Mouse (Mus musculus): ENCODE data around the gene Pitpnm1.
"Not testable (repeated sequence)": the region's sequence is repeated elsewhere in the genome, so short reads cannot be mapped to it uniquely, and the experiment has no call there.

Pitpnm1 gene

DNA sequence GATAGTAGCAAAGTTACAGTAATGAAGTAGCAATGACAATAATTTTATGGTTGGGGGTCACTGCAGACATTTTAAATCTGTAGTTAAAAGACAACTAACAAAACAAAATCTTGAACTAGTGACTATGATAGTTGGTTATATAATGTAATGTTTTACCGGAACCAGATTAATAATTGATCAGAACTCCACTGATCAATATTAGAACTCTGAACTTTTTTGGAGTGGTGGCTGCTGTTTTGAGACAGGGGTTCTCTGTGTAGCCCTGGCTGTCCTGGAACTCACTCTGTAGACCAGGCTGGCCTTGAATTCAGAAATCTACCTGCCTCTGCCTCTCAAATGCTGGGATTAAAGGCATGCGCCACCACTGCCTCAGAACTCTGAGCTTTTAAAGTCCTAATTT lies 31.6 kb upstream of the Pitpnm1 start:
- intact Hi-C loops (cut with DNase I) = not testable (repeated sequence)

DNA sequence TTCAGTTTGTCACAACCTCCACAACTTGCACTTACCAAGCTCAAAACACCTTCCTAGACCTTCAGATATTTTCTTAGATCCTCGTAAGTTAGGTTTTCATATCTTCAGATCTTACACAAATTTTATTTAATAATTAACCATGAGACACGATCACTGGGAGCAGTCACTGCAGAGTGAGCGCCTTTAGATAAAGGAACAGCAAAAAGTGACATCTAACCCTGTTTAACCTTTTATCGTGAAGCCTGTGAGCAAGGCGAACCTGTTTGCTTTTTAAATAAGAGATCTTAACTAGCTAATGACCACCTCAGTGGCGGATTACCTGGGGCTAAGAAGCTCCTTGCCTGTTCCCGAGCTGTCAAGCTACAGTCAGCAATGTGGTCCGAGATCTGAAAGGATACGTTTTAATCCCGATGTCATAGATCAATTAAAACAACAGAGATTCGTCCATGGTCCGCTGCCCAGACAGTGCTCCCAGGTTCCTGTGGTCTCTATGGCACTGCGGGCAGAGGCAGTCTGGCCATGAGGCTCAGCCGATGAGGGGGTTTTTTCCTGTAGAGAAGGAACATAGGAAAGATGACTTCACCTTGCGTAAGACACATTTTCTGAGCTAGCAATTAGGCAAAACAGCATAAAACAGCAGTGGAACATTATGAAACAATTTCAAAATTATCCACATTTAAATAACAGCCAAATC lies 30.9 kb upstream of the Pitpnm1 start:
- intact Hi-C loops (cut with DNase I) = no loop called here

DNA sequence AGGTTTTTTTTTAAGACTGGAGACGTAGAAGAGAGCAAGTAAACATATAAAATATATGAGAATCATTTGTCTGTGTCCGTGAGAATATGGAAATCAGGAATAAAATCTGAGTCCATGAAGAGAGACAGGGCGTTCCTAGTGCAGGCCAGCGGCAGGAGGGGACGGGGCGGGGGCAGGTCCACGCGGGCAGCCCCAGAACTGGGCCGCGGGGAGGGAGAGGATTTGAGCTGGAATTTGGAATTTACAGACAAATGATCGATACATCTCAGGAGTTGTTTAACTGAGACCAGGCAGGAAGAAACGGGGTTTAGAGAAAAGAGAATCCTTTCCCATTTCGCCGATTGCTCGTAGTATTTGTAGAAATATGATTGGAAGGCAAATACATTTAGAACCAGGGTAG lies 29.5 kb upstream of the Pitpnm1 start:
- intact Hi-C loops (cut with DNase I) = no loop called here

DNA sequence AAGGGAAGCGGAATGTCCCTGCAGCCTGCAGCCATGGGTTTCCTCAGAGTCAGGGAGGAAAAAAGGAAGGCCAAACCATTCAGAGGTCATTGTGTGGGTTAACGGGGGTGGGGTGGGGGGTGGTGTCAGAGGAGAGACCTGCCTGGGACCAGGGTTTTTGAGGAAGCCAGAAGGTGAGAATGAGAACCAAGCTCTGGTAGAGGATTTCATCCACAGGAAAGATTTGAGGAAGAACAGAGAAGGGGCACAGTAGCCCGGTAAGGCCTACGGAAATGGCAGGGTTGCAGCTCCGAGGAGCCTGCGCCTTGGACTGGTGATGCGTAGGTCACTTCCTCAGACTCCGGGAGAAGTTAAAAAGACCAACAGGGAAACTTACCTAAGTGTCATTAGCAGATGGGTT lies 29.0 kb upstream of the Pitpnm1 start:
- intact Hi-C loops (cut with DNase I) = no loop called here

DNA sequence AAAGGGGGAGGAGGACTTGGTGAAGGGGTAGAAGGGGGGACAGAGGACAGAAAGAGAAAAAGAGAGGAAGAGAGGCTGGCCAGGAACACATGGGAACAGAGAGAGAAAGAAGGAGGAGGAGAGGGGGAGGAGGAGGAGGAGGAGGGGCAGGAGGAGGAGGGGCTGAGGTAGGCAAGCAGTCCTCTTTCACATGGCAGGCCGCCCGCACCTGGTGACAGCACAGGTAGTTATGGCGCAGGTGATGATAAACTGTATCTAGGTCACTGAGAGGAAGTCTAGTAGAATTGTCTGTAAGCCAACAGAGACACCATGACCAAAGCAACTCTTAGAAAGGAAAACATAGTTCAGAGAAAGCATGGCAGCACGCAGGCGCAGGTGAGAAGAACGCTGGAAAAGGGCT lies 28.4 kb upstream of the Pitpnm1 start:
- intact Hi-C loops (cut with DNase I) = no loop called here

DNA sequence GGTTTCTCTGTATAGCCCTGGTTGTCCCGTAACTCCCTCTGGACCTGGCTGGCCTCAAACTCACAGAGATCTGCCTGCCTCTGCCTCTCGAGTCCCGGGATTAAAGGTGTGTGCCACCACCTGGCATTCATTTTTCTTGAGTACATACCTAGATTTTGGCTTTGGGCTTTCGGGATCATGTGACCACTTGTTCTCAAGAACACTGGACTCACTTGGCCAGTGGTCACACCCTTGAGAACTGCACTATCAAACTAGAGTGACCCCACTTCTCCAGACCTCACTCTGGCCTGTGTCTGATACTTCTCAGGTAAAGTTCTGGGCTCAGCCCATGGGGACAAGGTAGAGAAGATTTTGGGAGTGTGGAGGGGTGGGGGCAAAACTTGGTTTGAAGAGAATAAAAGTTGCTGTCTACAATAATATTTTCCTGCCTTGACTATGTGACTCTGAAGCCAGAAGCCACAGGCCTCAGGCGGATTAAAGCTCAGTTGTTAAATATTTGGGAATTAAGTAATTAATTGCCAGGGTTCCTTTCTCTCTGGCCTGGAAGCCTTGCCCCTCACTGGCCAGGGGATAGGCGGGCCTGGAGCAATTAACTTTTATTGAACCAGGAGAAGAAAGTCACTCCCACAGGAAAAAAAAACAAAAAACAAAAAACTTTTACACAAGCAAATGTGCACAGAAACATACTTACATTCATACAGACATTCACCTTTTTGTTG lies 26.9 kb upstream of the Pitpnm1 start:
- intact Hi-C loops (cut with DNase I) = no loop called here

DNA sequence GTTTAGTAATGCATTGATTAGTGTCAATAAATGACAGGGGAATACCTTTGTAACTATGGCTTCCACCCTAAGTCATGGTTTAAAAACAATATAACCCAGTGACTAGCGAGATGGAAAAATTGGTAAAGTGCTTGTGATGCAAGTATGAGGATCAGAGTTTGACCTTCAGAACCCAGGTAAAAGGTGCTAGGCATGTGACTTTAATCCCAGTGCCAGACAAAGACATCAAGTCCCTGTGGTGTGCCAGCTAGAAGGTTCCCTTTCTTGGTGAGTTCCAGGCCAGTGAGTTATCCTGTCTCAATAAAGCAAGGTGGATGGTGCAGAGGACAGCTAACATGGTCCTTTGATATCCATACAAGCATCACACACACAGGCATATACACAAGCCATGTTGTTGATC lies 24.3 kb upstream of the Pitpnm1 start:
- intact Hi-C loops (cut with DNase I) = no loop called here

DNA sequence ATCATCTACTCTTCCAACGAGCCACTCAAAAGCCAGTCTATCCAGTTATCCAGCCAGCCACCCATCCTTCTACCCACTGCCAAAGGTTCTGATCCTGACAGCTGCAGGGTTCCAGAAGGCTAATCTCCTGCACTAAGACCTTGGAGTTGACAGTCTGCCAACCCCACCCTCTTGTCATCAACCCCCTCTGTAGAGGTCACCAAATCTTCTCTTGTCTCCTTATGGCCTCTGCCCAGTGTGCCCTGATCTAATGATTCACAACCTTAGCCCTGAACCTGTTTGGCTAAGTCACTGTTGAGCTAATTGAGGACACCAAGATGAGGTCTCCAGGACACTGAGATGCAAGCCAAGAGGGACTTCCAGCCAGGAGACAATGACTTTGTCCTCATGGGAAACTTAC lies 20.2 kb upstream of the Pitpnm1 start:
- intact Hi-C loops (cut with DNase I) = no loop called here

DNA sequence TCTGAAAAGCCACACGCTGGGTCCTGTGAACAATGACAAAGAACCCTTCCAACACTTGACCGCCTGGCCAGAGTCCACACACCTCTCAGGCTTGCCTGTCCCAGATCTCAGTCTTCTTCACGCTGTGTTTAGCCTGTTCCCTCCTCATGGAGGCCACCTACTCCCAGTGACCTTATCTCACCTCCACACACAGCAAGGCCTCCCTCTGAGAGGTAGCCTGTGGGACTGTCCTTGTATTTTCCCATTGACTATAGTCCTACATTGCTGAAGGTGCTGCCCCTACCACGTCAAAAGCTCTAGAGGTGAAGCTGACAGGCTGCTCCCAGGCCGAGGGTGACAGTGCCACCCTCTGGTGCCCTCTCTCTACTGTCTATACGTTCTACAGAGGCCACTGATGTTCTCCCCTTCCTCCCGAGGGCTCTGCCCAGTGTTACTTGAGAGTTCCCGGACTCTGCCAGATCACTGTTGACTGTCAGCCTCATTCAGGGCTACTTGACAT lies 19.2 kb upstream of the Pitpnm1 start:
- intact Hi-C loops (cut with DNase I) = no loop called here

DNA sequence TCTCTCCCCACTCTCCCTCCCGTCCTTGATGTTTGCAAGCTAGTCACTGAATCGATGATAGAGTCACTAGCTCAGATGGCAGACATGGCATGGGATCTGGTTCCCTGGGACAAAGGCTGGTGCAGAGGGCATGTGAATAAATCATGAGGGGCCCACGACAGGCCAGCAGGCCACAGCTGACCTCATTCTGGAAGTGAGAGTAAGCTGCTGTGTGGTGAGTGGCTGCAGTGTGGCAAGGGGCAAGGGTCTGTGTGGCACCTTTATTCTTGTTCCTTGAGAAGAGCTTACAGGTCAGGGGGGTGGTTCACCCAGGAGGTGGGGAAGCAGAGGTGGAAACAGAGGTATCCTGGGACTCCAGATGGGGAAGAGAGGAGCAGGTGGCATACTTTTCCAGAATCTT lies 18.4 kb upstream of the Pitpnm1 start, which contains the start of gene Cabp2:
Gene Cabp2 (plus strand): TSS at position 185 of the 400 bp plus-strand sequence.
- intact Hi-C loops (cut with DNase I) = no loop called here

DNA sequence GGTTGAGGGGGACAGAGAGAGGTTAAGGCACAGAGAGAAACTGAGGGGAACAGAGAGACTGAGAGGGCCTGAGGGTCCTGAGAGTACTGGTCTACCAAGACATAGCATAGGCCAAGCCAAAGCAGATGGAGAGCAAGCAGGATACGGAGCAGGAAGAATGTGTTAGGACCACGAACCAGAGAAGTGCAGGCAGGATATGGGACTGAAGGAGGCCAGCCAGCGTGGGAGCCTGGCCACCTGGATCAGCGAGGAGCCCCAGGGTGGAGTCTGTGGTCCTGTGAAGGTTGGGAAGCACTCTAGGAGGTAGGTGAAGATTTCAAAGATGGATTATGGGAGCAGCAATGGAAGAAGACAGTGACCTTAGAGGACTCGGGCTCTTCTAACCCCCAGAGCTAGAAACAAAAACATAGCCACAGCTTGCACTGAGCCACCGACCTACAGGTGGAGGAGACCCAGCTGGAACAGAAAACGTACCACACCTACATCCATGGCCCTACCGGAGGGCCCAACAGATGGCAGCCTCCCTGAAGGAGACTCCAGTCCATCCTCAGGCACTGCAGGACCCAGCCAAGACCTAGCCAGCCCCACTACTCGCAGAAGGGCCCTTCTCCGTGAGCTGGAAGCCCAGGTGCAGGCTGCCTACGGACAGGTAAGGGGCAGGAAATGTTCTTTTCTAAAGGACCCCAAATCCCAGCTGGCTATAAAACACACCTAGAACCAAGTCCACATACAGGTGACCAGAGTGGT lies 17.4 kb upstream of the Pitpnm1 start:
- intact Hi-C loops (cut with DNase I) = no loop called here

DNA sequence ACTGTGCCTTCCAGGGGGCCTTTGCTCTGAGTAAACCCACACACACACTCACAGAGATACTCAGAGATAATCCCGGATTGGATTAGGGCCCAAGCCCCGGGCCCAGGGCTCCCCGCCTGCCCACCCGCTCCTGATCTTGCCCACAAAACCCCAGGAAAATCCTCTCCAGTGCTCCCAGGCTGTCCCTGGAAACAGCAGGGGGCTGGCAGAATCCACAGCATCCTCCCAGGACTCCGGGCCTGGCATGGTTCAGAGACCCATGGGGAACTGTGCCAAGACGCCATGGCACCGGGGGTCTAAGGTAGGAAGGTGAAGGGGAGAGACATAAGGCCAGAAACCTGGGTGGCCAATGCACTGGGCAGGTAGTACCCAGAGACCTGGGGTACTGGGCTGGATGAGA lies 16.5 kb upstream of the Pitpnm1 start:
- intact Hi-C loops (cut with DNase I) = no loop called here

DNA sequence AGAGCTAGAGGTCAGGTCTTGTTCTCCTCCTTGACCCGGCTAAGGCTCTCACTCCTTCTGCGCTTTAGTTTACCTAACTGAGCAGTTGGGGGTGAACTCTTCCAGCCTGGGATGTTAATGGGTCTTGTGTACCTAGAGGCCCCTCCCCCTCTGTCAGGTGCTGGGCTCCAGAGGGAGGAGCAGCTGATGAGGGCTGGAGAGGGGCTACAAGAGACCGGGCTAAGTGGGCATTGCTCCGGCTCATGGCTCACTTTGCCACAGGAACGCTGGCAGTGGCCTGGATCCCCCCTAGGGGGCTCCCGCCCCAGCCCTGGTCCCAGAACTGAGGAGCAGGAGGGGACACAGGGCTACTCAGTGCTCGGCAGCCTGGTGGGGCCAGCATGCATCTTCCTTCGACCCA lies 16.0 kb upstream of the Pitpnm1 start:
- intact Hi-C loops (cut with DNase I) = no loop called here

DNA sequence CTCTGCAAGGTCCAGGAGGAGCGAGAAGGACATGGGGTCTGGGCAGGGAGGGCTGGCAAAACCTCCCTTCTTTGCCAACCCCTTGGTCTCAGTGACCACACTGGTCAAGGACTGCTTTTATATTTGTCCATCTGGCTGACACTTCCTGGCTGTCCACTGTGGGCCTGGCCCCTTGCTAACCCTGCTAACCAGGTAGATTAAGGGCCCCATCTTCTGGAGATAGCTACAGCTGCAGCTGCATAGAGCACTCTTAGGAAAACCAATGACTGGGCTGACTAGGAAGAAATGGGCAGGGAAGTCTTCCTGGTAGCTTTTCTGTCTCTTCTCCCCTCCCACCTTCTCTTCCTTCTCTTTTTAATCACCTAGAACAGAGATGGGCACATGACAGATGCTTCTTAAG lies 14.8 kb upstream of the Pitpnm1 start:
- intact Hi-C loops (cut with DNase I) = loop anchor here (5.0 kb wide), 1 partner anchor 33 kb away; no protein-coding TSS in a partner anchor

DNA sequence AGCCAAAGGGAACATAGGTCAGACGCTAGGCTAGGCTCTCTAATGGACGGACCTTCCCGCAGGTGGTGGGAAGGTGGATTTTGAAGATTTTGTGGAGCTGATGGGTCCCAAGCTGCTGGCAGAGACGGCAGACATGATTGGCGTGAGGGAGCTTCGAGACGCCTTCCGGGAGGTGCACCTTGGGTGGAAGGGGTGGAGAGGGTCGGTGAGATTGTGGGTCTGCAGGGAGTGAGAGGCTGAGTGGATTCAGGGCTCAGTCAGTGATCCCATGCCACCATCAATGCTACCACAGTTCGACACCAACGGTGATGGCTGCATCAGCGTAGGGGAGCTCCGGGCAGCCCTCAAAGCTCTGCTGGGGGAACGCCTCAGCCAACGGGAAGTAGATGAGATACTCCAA lies 13.6 kb upstream of the Pitpnm1 start:
- intact Hi-C loops (cut with DNase I) = loop anchor here (5.0 kb wide), 1 partner anchor 34 kb away; no protein-coding TSS in a partner anchor

DNA sequence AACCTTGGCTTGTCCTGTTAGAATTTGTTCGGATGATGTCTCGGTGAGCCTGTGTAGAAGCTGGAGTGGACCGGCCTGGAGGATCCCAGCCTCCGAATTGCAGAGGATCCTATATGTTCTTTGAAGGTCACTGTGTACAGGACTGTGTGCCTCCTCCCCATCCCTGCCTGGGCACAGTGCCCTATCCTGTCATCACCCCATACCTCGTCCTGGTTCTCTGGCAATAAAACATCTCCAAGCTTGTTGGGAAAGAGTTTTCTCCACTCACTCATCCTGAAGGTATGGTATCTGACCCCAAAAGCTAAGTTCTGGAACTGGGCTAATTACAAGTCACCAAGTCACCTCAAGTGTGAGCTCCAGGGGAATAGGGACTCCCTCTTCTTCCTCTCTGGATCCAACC lies 12.7 kb upstream of the Pitpnm1 start:
- intact Hi-C loops (cut with DNase I) = loop anchor here (5.0 kb wide), 1 partner anchor 35 kb away; no protein-coding TSS in a partner anchor

DNA sequence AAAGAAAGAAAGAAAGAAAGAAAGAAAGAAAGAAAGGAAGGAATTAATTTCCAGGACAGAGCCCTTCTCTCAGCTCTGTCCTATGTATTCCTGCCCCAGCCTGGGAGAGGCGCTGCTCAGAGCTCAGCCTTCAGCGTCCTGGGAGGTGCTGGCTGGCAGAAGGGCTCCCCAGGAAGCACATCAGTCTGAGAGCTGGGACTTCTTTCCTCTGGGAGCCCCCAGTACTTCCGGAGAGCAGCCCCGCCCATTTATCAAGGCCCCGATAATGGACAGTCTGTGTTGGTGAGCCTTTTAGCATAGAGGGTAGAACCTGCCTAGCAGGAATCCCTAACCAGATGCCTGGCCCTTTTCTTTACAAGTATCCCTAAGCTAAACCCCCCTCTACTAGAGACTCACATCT lies 11.7 kb upstream of the Pitpnm1 start:
- intact Hi-C loops (cut with DNase I) = loop anchor here (5.0 kb wide), 1 partner anchor 36 kb away; no protein-coding TSS in a partner anchor

DNA sequence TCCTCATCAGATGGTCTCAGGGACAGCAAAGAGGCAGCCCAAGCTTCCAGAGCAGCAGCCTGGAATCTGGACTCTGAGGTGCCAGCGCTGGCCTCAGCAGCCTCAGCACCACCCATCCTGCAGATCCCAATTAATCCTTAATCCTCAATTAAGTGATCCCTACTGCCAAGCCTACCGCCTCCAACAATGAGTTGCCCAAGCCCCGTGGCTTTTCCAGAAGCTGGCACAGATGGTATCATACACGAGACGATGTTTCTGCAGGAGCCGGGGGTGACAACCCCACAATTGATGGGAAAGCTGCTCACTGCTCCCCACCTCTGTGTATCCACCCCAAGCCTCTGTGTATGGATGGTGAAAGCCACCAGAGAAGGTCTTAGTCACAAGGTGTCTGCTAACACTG lies 10.7 kb upstream of the Pitpnm1 start:
- intact Hi-C loops (cut with DNase I) = loop anchor here (5.0 kb wide), 1 partner anchor 37 kb away; no protein-coding TSS in a partner anchor

DNA sequence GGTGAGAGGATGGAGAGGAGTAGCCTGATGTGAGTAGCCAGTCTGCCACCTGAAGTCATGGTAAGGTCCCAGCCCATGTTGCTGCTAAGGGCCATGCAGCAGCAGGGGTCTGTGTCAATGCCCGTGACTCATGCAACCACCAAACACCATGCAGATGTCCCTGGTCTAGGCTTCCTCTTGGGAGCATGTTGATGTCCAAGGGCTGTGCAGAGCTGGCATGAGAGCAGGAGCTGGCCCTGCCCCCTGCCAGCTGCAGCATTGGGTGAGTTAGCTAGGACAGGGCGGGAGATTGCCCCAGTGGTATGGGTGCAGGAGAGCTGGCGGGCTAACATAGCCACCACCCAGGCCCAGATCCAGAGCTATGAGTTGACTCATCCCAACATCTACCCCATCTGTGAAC lies 9.4 kb upstream of the Pitpnm1 start:
- intact Hi-C loops (cut with DNase I) = no loop called here

DNA sequence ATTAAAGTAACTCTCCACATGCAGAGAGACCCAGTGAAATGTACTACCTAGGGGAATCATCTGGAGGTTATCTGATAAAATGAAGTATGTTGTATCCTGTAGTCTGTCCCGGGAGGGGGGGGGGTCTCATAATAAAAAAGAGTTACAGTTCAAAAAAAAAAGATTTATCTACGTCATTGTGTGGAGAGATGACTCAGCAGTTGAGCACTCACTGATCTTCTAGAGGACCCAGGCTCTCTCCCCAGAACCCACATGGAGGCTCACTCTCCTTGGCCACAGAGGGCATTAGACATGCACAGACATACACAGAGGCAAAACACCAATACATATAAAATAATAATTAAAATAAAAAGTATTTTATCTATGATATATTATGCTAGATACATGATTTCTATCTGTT lies 8.4 kb upstream of the Pitpnm1 start:
- intact Hi-C loops (cut with DNase I) = no loop called here

DNA sequence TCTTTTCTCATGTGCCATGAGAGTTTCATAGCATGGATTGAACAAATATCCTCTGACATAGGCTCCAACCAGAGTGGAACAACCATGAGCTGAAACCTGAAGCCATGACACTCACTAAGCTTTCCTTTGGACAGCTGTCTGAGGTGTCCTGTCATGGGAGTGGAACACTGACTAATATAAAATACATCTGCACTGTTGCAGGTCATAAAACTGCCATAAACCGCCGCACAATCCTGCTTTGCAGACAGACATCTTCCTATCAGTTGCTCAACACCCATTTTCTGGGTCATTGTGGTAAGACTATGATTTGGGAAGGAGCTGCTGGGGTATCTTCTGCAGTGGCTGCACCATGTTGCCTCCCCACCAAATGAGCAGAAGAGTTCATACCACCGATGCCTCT lies 7.0 kb upstream of the Pitpnm1 start:
- intact Hi-C loops (cut with DNase I) = no loop called here

DNA sequence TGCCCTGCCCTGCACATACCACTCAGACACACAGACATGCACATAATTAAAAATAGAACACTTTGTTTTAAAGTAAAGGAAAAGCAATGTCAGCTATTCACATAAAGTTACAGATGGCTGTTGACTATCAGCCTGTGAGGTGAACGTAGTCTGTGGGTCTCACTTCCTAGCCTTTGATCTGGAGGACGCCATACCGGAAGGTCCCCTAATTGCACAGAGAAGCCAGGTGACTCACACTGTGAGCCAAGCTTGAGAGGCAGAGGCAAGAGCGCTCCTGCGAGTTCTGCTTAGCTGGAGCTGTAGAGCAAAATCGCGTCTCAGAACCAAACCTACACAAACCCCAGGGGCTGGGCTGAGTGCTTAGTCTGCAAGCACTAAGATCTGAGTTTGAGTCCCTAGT lies 6.0 kb upstream of the Pitpnm1 start:
- intact Hi-C loops (cut with DNase I) = no loop called here

Measured in adrenal gland (tissue).